Mouse (Mus musculus) stomach, embryonic 15.5 days (tissue): ENCODE results near the gene Myt1l. TPM values are rescaled to one million over a fixed set of nuclear protein-coding genes. Genes with fewer than 3 reads are reported as not detected.
A peak's percentile ranks its signal among the peaks of the same experiment; 100 is the strongest.

Source experiments
- ATAC-seq: fragments of 200-750 bp; cut with Nextera tagmentation; 2 replicates; pipeline ENCODE4 v1.8.0; 2017; ENCODE audit warnings: low read depth, moderate number of reproducible peaks, moderate TSS enrichment; ENCODE audit not compliant: insufficient read depth, low FRiP score
- H3K27ac ChIP-seq: fragments of 300-500 bp; sonication (generic); 2 replicates; pipeline ENCODE4 v1.5.1; 2015; ENCODE audit warnings: mild to moderate bottlenecking, inconsistent platforms
- H3K27me3 ChIP-seq: fragments of 300-500 bp; sonication (generic); replicated peaks from 2 replicates; pipeline ENCODE4 v1.6.1; 2015; ENCODE audit warnings: inconsistent platforms
- H3K36me3 ChIP-seq: fragments of 300-500 bp; sonication (generic); 2 replicates; pipeline ENCODE4 v1.6.1; 2015; ENCODE audit warnings: inconsistent platforms
- H3K4me1 ChIP-seq: fragments of 300-500 bp; sonication (generic); 2 replicates; pipeline ENCODE4 v1.6.1; 2015; ENCODE audit warnings: inconsistent platforms
- H3K4me2 ChIP-seq: fragments of 300-500 bp; sonication (generic); 2 replicates; pipeline ENCODE4 v1.6.1; 2015; ENCODE audit warnings: mild to moderate bottlenecking, inconsistent platforms
- H3K4me3 ChIP-seq: fragments of 300-500 bp; sonication (generic); replicated peaks from 2 replicates; pipeline ENCODE4 v1.5.1; 2015; ENCODE audit warnings: inconsistent platforms
- H3K9ac ChIP-seq: fragments of 300-500 bp; sonication (generic); 2 replicates; pipeline ENCODE4 v1.6.1; 2015; ENCODE audit warnings: inconsistent platforms
- H3K9me3 ChIP-seq: fragments of 300-500 bp; sonication (generic); 2 replicates; pipeline ENCODE4 v1.6.1; 2016; ENCODE audit warnings: inconsistent platforms
- WGBS: fragments of 180-500 bp; shearing (Covaris S2); methylation state at CpG from one replicate; pipeline ENCODE4 v1.1.7; 2015; 5-methylcytosine and 5-hydroxymethylcytosine counted together
- polyA plus RNA-seq: library from polyadenylated mRNA; unstranded; fragments of >200 nt; fragmentation: Nextera tagmentation; extraction: Ambion mirVana; gene quantifications from 2 replicates; pipeline ENCODE4 v1.2.1, GENCODE M21; 2015

Gene Myt1l
- polyA plus RNA-seq, 1 experiment from 2014 or later, result 2.0 TPM

GRCm38 (mm10) chr12:29958637-29959036 lies 430.5 kb downstream of the Myt1l start:
- Histone ChIP-seq H3K4me2 (no peak overlapping the region), H3K9ac (no peak overlapping the region), H3K27me3 (no peaks in the 10 kb centered on the region), H3K36me3 (0 out of 2 replicates have a peak, but pooled peaks cover 4% of the 10 kb centered on the region), H3K9me3 (no peaks in the 10 kb centered on the region), H3K4me3 (no peak overlapping the region), H3K4me1 (no peaks in the 10 kb centered on the region), H3K27ac (no peak overlapping the region)
- no peak for ATAC-seq
- WGBS, result 74% methylated on average over 5 of the region's 5 CpGs

- peaks cover 4% of the 10 kb centered on the region; the same call in 1 of the 2 replicates for H3K36me3 ChIP-seq
- H3K4me1 ChIP-seq, result no peaks in the 10 kb centered on the region
- H3K9ac ChIP-seq, result no peak overlapping the region
- WGBS, result 82% methylated on average over 1 of the region's 1 CpGs
- no peak overlapping the region for H3K4me3 ChIP-seq
- no peak overlapping the region for H3K4me2 ChIP-seq
- H3K27ac ChIP-seq, result no peak overlapping the region
- ATAC-seq, result no peak
- no peaks in the 10 kb centered on the region for H3K9me3 ChIP-seq
- H3K27me3 ChIP-seq, result no peaks in the 10 kb centered on the region
Observed at GRCm38 (mm10) chr12:29961041-29961440, 432.9 kb downstream of the Myt1l start.

GRCm38 (mm10) chr12:29965016-29965415 lies 436.8 kb downstream of the Myt1l start:
- H3K36me3 ChIP-seq, result peaks cover 4% of the 10 kb centered on the region; the same call in 1 of the 2 replicates
- no peak overlapping the region for H3K9ac ChIP-seq
- ATAC-seq, result no peak
- no peaks in the 10 kb centered on the region for H3K4me1 ChIP-seq
- 74% methylated on average over 6 of the region's 6 CpGs for WGBS
- no peak overlapping the region for H3K27ac ChIP-seq
- H3K9me3 ChIP-seq, result no peaks in the 10 kb centered on the region
- H3K27me3 ChIP-seq, result no peaks in the 10 kb centered on the region
- no peak overlapping the region for H3K4me2 ChIP-seq
- H3K4me3 ChIP-seq, result no peak overlapping the region

GRCm38 (mm10) chr12:29971795-29972464 lies 443.7 kb downstream of the Myt1l start:
- no peak overlapping the region for H3K9ac ChIP-seq
- H3K27me3 ChIP-seq, result no peaks in the 10 kb centered on the region
- H3K4me1 ChIP-seq, result no peaks in the 10 kb centered on the region
- H3K9me3 ChIP-seq, result no peaks in the 10 kb centered on the region
- H3K4me3 ChIP-seq, result no peak overlapping the region
- no peak for ATAC-seq
- no peaks in the 10 kb centered on the region for H3K36me3 ChIP-seq
- H3K27ac ChIP-seq, result no peak overlapping the region
- 71% methylated on average over 7 of the region's 7 CpGs for WGBS
- no peak overlapping the region for H3K4me2 ChIP-seq

- Histone ChIP-seq H3K27ac (0 out of 2 replicates have a peak overlapping the region, but pooled peaks have one; percentile 7), H3K9me3 (no peaks in the 10 kb centered on the region), H3K36me3 (no peaks in the 10 kb centered on the region), H3K27me3 (no peaks in the 10 kb centered on the region), H3K4me3 (no peak overlapping the region), H3K4me1 (no peaks in the 10 kb centered on the region), H3K9ac (no peak overlapping the region), H3K4me2 (no peak overlapping the region)
- 55% methylated on average over 6 of the region's 6 CpGs for WGBS
- no peak for ATAC-seq
Observed at GRCm38 (mm10) chr12:29972533-29972932, 444.3 kb downstream of the Myt1l start.
